Mouse (Mus musculus) small intestine, adult 2 months (tissue): ENCODE results near the gene Hoxb8.

Source experiments
- CTCF ChIP-seq: fragments of 200-500 bp; IDR thresholded peaks from 2 replicates; pipeline ENCODE4 v1.5.1; 2012; ENCODE audit warnings: low read depth, mild to moderate bottlenecking, control low read depth, inconsistent platforms, low read length, moderate library complexity, mixed read lengths; ENCODE audit not compliant: insufficient replicate concordance, insufficient read length; ENCODE audit errors: extremely low read depth
- POLR2A ChIP-seq: fragments of 200-500 bp; IDR thresholded peaks from 2 replicates; pipeline ENCODE4 v1.6.1; 2012; ENCODE audit warnings: low read depth, mild to moderate bottlenecking, control low read depth, inconsistent platforms, low read length, moderate library complexity

DNA sequence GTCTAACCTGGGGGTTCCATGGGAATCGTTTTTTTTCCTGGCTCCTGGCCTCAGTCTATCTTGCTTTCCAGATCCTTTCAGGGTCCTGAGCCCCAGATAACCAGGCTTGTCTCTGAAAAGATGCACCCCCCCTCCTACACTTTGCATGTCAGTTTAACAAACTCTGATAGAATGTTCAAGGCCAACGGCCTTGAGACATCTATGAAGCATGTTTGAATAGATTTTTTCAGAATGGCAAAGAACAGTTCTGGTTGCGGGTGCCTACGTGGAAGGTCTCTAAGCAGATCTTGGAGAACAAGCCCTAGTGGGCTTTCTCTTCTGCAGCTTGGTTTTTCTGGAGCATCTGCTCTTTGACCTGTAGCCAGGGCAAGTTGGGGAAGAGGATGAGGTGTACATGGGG lies 27.1 kb downstream of the Hoxb8 start:
- no peak for TF ChIP-seq CTCF
- TF ChIP-seq POLR2A: no peak
